Mouse (Mus musculus) testis, adult 2 months (tissue): Measurements from ENCODE around the gene Samd4b.

Experiments
- CTCF ChIP-seq: fragments of 200-500 bp; IDR thresholded peaks from 2 replicates; pipeline ENCODE4 v1.5.1; 2012; ENCODE audit warnings: low read depth, mild to moderate bottlenecking, inconsistent platforms, low read length, moderate library complexity; ENCODE audit not compliant: control insufficient read depth, insufficient read depth, insufficient replicate concordance
- POLR2A ChIP-seq: fragments of 200-500 bp; IDR thresholded peaks from 2 replicates; pipeline ENCODE4 v1.6.1; 2012; ENCODE audit warnings: low read depth, mild to moderate bottlenecking, inconsistent platforms, low read length, moderate library complexity; ENCODE audit not compliant: control insufficient read depth

- TF ChIP-seq POLR2A, result no peak
- no peak for TF ChIP-seq CTCF
Observed at GRCm38 (mm10) chr7:28401030-28401429, 196.9 kb downstream of the Samd4b start.
